Mouse (Mus musculus) liver, embryonic 14.5 days (tissue): ENCODE measurements around the gene Aldh3b2. TPM values are rescaled to one million over a fixed set of nuclear protein-coding genes. Genes with fewer than 3 reads are reported as not detected.

Experiments
- ATAC-seq: fragments of 200-750 bp; cut with Nextera tagmentation; 2 replicates; pipeline ENCODE4 v1.8.0; 2017; ENCODE audit warnings: moderate number of reproducible peaks, mild to moderate bottlenecking, moderate library complexity; ENCODE audit not compliant: insufficient read depth
- DNase-seq, 3 experiments: peaks; one replicate each; pipeline ENCODE4 v3.0.0-alpha.2; 2012 to 2013; ENCODE audit warnings: low read depth in 3 of 3, low spot score in 3 of 3
- H3K27ac ChIP-seq: fragments of 300-500 bp; sonication (generic); 2 replicates; pipeline ENCODE4 v1.5.1; 2014; ENCODE audit warnings: moderate library complexity, mild to moderate bottlenecking, control low read depth, inconsistent platforms
- H3K27me3 ChIP-seq: fragments of 300-500 bp; sonication (generic); 2 replicates; pipeline ENCODE4 v1.6.1; 2014; ENCODE audit warnings: mild to moderate bottlenecking, low read length, moderate library complexity; ENCODE audit not compliant: control insufficient read depth, insufficient read depth
- H3K36me3 ChIP-seq: fragments of 300-500 bp; sonication (generic); replicated peaks from 2 replicates; pipeline ENCODE4 v1.6.1; 2014; ENCODE audit warnings: low read depth; ENCODE audit not compliant: control insufficient read depth, insufficient read depth
- H3K4me1 ChIP-seq, 2 experiments: fragments of 200-500 bp in 1 of 2; fragments of 300-500 bp in 1 of 2; sonication (generic) in 1 of 2; replicated peaks; 2 replicates each; pipeline ENCODE4 v1.6.1; 2012 to 2014; ENCODE audit warnings: antibody characterized with exemption in 1 of 2, inconsistent platforms in 1 of 2, low read length in 1 of 2; ENCODE audit not compliant: control insufficient read depth in 2 of 2, insufficient read depth in 2 of 2
- H3K4me2 ChIP-seq: fragments of 300-500 bp; sonication (generic); 2 replicates; pipeline ENCODE4 v1.6.1; 2014; ENCODE audit warnings: low read depth, mild to moderate bottlenecking, control low read depth, moderate library complexity
- H3K4me3 ChIP-seq, 2 experiments: fragments of 200-500 bp in 1 of 2; fragments of 300-500 bp in 1 of 2; sonication (generic) in 1 of 2; 2 replicates each; pipeline ENCODE4 v1.5.1; 2012 to 2014; ENCODE audit warnings: low read depth in 2 of 2, low read length in 2 of 2, mild to moderate bottlenecking in 2 of 2, control low read depth in 1 of 2, inconsistent platforms in 1 of 2, moderate library complexity in 1 of 2; ENCODE audit not compliant: insufficient read depth in 1 of 2
- H3K9ac ChIP-seq: fragments of 300-500 bp; sonication (generic); replicated peaks from 2 replicates; pipeline ENCODE4 v1.6.1; 2014; ENCODE audit warnings: mild to moderate bottlenecking, control low read depth, moderate library complexity
- H3K9me3 ChIP-seq: fragments of 300-500 bp; sonication (generic); 2 replicates; pipeline ENCODE4 v1.6.1; 2016; ENCODE audit warnings: low read length, mixed read lengths; ENCODE audit not compliant: control insufficient read depth
- CTCF ChIP-seq: IDR thresholded peaks from 2 replicates; pipeline ENCODE4 v1.5.1; 2016; ENCODE audit warnings: antibody characterized with exemption, low read depth, control low read depth
- EP300 ChIP-seq: IDR thresholded peaks from 2 replicates; pipeline ENCODE4 v1.6.1; 2016; ENCODE audit warnings: antibody characterized with exemption, low read depth
- WGBS: fragments of 180-500 bp; shearing (Covaris S2); extraction: QIAGEN DNeasy Blood & Tissue Kit; methylation state at CpG from one replicate; pipeline ENCODE4 v1.1.7; 2014; ENCODE audit not compliant: insufficient replicate concordance; 5-methylcytosine and 5-hydroxymethylcytosine counted together
- polyA plus RNA-seq, 2 experiments: library from polyadenylated mRNA; depleted of rRNA in 1 of 2; stranded (reverse) in 1 of 2; unstranded in 1 of 2; fragments of >200 nt; fragmentation: Nextera tagmentation in 1 of 2; extraction: Ambion mirVana in 1 of 2; gene quantifications; 2 replicates each; pipeline versions ENCODE4 v1.2.1 to v1.2.3; 2012 to 2014

Aldh3b2 gene
- polyA plus RNA-seq, 2 experiments, result 0.33 to 0.48 TPM

- H3K4me2 ChIP-seq, result no peak overlapping the region
- H3K4me1 ChIP-seq, result peaks cover 22 to 30% of the 10 kb centered on the region in 2 experiments
- no peak for TF ChIP-seq EP300
- TF ChIP-seq CTCF, result no peak
- H3K27ac ChIP-seq, result no peak overlapping the region
- no peaks in the 10 kb centered on the region for H3K27me3 ChIP-seq
- H3K36me3 ChIP-seq, result no peaks in the 10 kb centered on the region
- WGBS, result 65% methylated on average over 10 of the region's 10 CpGs
- no peak overlapping the region for H3K4me3 ChIP-seq
- ATAC-seq (no peak), DNase-seq (no peak)
- no peaks in the 10 kb centered on the region for H3K9me3 ChIP-seq
- H3K9ac ChIP-seq, result no peak overlapping the region
Measured at GRCm38 (mm10) chr19:4017921-4018587, 45.9 kb downstream of the Aldh3b2 start.

- TF ChIP-seq EP300 (no peak), CTCF (peak; percentile 88)
- H3K27me3 ChIP-seq, result no peaks in the 10 kb centered on the region
- 34% methylated on average over 18 of the region's 18 CpGs for WGBS
- no peaks in the 10 kb centered on the region for H3K9me3 ChIP-seq
- ATAC-seq, result peak; percentile 71
- peak overlapping the region; percentile 22; the same call in 1 of the 2 replicates for H3K4me2 ChIP-seq
- H3K4me1 ChIP-seq, result peaks cover 15 to 24% of the 10 kb centered on the region in 2 experiments
- DNase-seq, result peak; percentile 62 to 69 (median 68)
- no peaks in the 10 kb centered on the region for H3K36me3 ChIP-seq
- H3K27ac ChIP-seq, result no peak overlapping the region
- H3K9ac ChIP-seq, result peak overlapping the region; percentile 16; the same call in 1 of the 2 replicates
- no peak overlapping the region for H3K4me3 ChIP-seq
Measured at GRCm38 (mm10) chr19:4018743-4019583, 46.8 kb downstream of the Aldh3b2 start.

GRCm38 (mm10) chr19:4023185-4023584, 51.1 kb downstream of the Aldh3b2 start:
- ATAC-seq (no peak), DNase-seq (no peak)
- no peak overlapping the region for H3K4me2 ChIP-seq
- no peaks in the 10 kb centered on the region for H3K36me3 ChIP-seq
- 46% methylated on average over 7 of the region's 7 CpGs for WGBS
- no peak overlapping the region for H3K9ac ChIP-seq
- no peaks in the 10 kb centered on the region for H3K27me3 ChIP-seq
- no peak for TF ChIP-seq EP300
- TF ChIP-seq CTCF, result no peak
- no peak overlapping the region for H3K27ac ChIP-seq
- H3K4me3 ChIP-seq, result no peak overlapping the region
- no peaks in the 10 kb centered on the region for H3K9me3 ChIP-seq
- H3K4me1 ChIP-seq, result peaks cover 0 to 11% of the 10 kb centered on the region in 2 experiments; a peak in 2 of 4 replicates

- ATAC-seq (no peak), DNase-seq (no peak)
- no peaks in the 10 kb centered on the region for H3K36me3 ChIP-seq
- no peak overlapping the region for H3K9ac ChIP-seq
- H3K4me2 ChIP-seq, result no peak overlapping the region
- no peak overlapping the region for H3K4me3 ChIP-seq
- peaks cover 0 to 1% of the 10 kb centered on the region in 2 experiments; a peak in 2 of 4 replicates for H3K4me1 ChIP-seq
- no peaks in the 10 kb centered on the region for H3K9me3 ChIP-seq
- H3K27ac ChIP-seq, result no peak overlapping the region
- TF ChIP-seq CTCF, result no peak
- no peak for TF ChIP-seq EP300
- no peaks in the 10 kb centered on the region for H3K27me3 ChIP-seq
Measured at GRCm38 (mm10) chr19:4027576-4027975, 55.4 kb downstream of the Aldh3b2 start.

Other genes starting within 250 kb of the Aldh3b2 start
Only the 30 nearest of the 31 such genes appear.
- 4.1 and 6.3 TPM in 2 replicates for gene Kmt5b, start 204.9 kb upstream of the Aldh3b2 start, polyA plus RNA-seq (2012; rRNA removed)
- gene Kmt5b, start 204.9 kb upstream of the Aldh3b2 start, polyA plus RNA-seq (2014; fragmentation: Nextera tagmentation; extraction: Ambion mirVana), result 5.0 and 5.4 TPM in 2 replicates
- 13.2 and 17.0 TPM in 2 replicates for gene Chka, start 120.6 kb upstream of the Aldh3b2 start, polyA plus RNA-seq (2012; rRNA removed)
- 10.3 and 13.1 TPM in 2 replicates for gene Chka, start 120.6 kb upstream of the Aldh3b2 start, polyA plus RNA-seq (2014; fragmentation: Nextera tagmentation; extraction: Ambion mirVana)
- 47.1 and 48.6 TPM in 2 replicates for gene Tcirg1, start 65.2 kb upstream of the Aldh3b2 start, polyA plus RNA-seq (2012; rRNA removed)
- gene Tcirg1, start 65.2 kb upstream of the Aldh3b2 start, polyA plus RNA-seq (2014; fragmentation: Nextera tagmentation; extraction: Ambion mirVana), result 15.4 and 15.6 TPM in 2 replicates
- gene Ndufs8, start 59.6 kb upstream of the Aldh3b2 start, polyA plus RNA-seq (2012; rRNA removed), result 118 and 126 TPM in 2 replicates
- 209 and 219 TPM in 2 replicates for gene Ndufs8, start 59.6 kb upstream of the Aldh3b2 start, polyA plus RNA-seq (2014; fragmentation: Nextera tagmentation; extraction: Ambion mirVana)
- 3.3 and 3.6 TPM in 2 replicates for gene Aldh3b1, start 42.5 kb upstream of the Aldh3b2 start, polyA plus RNA-seq (2012; rRNA removed)
- 4.9 and 5.3 TPM in 2 replicates for gene Aldh3b1, start 42.5 kb upstream of the Aldh3b2 start, polyA plus RNA-seq (2014; fragmentation: Nextera tagmentation; extraction: Ambion mirVana)
- gene Unc93b1, start 37.1 kb upstream of the Aldh3b2 start, polyA plus RNA-seq (2012; rRNA removed), result 19.8 and 22.8 TPM in 2 replicates
- 14.7 and 15.1 TPM in 2 replicates for gene Unc93b1, start 37.1 kb upstream of the Aldh3b2 start, polyA plus RNA-seq (2014; fragmentation: Nextera tagmentation; extraction: Ambion mirVana)
- 0.02 and 0.04 TPM in 2 replicates for gene Aldh3b3, start 13.7 kb upstream of the Aldh3b2 start, polyA plus RNA-seq (2012; rRNA removed)
- not detected in 2 replicates for gene Aldh3b3, start 13.7 kb upstream of the Aldh3b2 start, polyA plus RNA-seq (2014; fragmentation: Nextera tagmentation; extraction: Ambion mirVana)
- 10.8 and 11.1 TPM in 2 replicates for gene Acy3, start 14.2 kb downstream of the Aldh3b2 start, polyA plus RNA-seq (2012; rRNA removed)
- gene Acy3, start 14.2 kb downstream of the Aldh3b2 start, polyA plus RNA-seq (2014; fragmentation: Nextera tagmentation; extraction: Ambion mirVana), result 9.1 and 9.5 TPM in 2 replicates
- gene Tbx10, start 20.4 kb downstream of the Aldh3b2 start, polyA plus RNA-seq (2012; rRNA removed), result 0.37 and 0.50 TPM in 2 replicates
- gene Tbx10, start 20.4 kb downstream of the Aldh3b2 start, polyA plus RNA-seq (2014; fragmentation: Nextera tagmentation; extraction: Ambion mirVana), result 0.28 and 0.30 TPM in 2 replicates
- 2.1 and 2.9 TPM in 2 replicates for gene Nudt8, start 28.3 kb downstream of the Aldh3b2 start, polyA plus RNA-seq (2012; rRNA removed)
- gene Nudt8, start 28.3 kb downstream of the Aldh3b2 start, polyA plus RNA-seq (2014; fragmentation: Nextera tagmentation; extraction: Ambion mirVana), result 14.2 and 15.2 TPM in 2 replicates
- 0.65 and 0.73 TPM in 2 replicates for gene Gm49405, start 28.3 kb downstream of the Aldh3b2 start, polyA plus RNA-seq (2012; rRNA removed)
- gene Gm49405, start 28.3 kb downstream of the Aldh3b2 start, polyA plus RNA-seq (2014; fragmentation: Nextera tagmentation; extraction: Ambion mirVana), result 0.25 and 0.33 TPM in 2 replicates
- gene Doc2g, start 31.0 kb downstream of the Aldh3b2 start, polyA plus RNA-seq (2012; rRNA removed), result 1.8 and 2.2 TPM in 2 replicates
- 0.25 and 0.45 TPM in 2 replicates for gene Doc2g, start 31.0 kb downstream of the Aldh3b2 start, polyA plus RNA-seq (2014; fragmentation: Nextera tagmentation; extraction: Ambion mirVana)
- 67.5 and 84.8 TPM in 2 replicates for gene Ndufv1, start 40.5 kb downstream of the Aldh3b2 start, polyA plus RNA-seq (2012; rRNA removed)
- 159 and 168 TPM in 2 replicates for gene Ndufv1, start 40.5 kb downstream of the Aldh3b2 start, polyA plus RNA-seq (2014; fragmentation: Nextera tagmentation; extraction: Ambion mirVana)
- gene Gstp1, start 65.7 kb downstream of the Aldh3b2 start, polyA plus RNA-seq (2012; rRNA removed), result 230 and 274 TPM in 2 replicates
- 511 and 557 TPM in 2 replicates for gene Gstp1, start 65.7 kb downstream of the Aldh3b2 start, polyA plus RNA-seq (2014; fragmentation: Nextera tagmentation; extraction: Ambion mirVana)
- gene Gstp2, start 73.7 kb downstream of the Aldh3b2 start, polyA plus RNA-seq (2012; rRNA removed), result 6.6 and 7.9 TPM in 2 replicates
- gene Gstp2, start 73.7 kb downstream of the Aldh3b2 start, polyA plus RNA-seq (2014; fragmentation: Nextera tagmentation; extraction: Ambion mirVana), result 6.9 and 7.3 TPM in 2 replicates
- gene Gstp3, start 87.2 kb downstream of the Aldh3b2 start, polyA plus RNA-seq (2012; rRNA removed), result 78.5 and 87.0 TPM in 2 replicates
- gene Gstp3, start 87.2 kb downstream of the Aldh3b2 start, polyA plus RNA-seq (2014; fragmentation: Nextera tagmentation; extraction: Ambion mirVana), result 65.7 and 69.6 TPM in 2 replicates
- gene Cabp2, start 109.2 kb downstream of the Aldh3b2 start, polyA plus RNA-seq (2012; rRNA removed), result 0.16 and 0.17 TPM in 2 replicates
- 0.20 and 0.44 TPM in 2 replicates for gene Cabp2, start 109.2 kb downstream of the Aldh3b2 start, polyA plus RNA-seq (2014; fragmentation: Nextera tagmentation; extraction: Ambion mirVana)
- gene Cdk2ap2, start 124.9 kb downstream of the Aldh3b2 start, polyA plus RNA-seq (2012; rRNA removed), result 52.5 and 64.8 TPM in 2 replicates
- 99.9 and 101 TPM in 2 replicates for gene Cdk2ap2, start 124.9 kb downstream of the Aldh3b2 start, polyA plus RNA-seq (2014; fragmentation: Nextera tagmentation; extraction: Ambion mirVana)
- 6.1 and 7.1 TPM in 2 replicates for gene Pitpnm1, start 127.7 kb downstream of the Aldh3b2 start, polyA plus RNA-seq (2012; rRNA removed)
- gene Pitpnm1, start 127.7 kb downstream of the Aldh3b2 start, polyA plus RNA-seq (2014; fragmentation: Nextera tagmentation; extraction: Ambion mirVana), result 3.4 TPM in 2 replicates
- gene Aip, start 153.5 kb downstream of the Aldh3b2 start, polyA plus RNA-seq (2012; rRNA removed), result 28.8 and 33.2 TPM in 2 replicates
- gene Aip, start 153.5 kb downstream of the Aldh3b2 start, polyA plus RNA-seq (2014; fragmentation: Nextera tagmentation; extraction: Ambion mirVana), result 29.4 TPM in 2 replicates
- not detected in 2 replicates for gene Gpr152, start 167.5 kb downstream of the Aldh3b2 start, polyA plus RNA-seq (2012; rRNA removed)
- not detected in 2 replicates for gene Gpr152, start 167.5 kb downstream of the Aldh3b2 start, polyA plus RNA-seq (2014; fragmentation: Nextera tagmentation; extraction: Ambion mirVana)
- gene Cabp4, start 171.7 kb downstream of the Aldh3b2 start, polyA plus RNA-seq (2012; rRNA removed), result 0.03 and 0.15 TPM in 2 replicates
- gene Cabp4, start 171.7 kb downstream of the Aldh3b2 start, polyA plus RNA-seq (2014; fragmentation: Nextera tagmentation; extraction: Ambion mirVana), result not detected in 2 replicates
- gene Coro1b, start 176.3 kb downstream of the Aldh3b2 start, polyA plus RNA-seq (2012; rRNA removed), result 57.5 and 59.2 TPM in 2 replicates
- 57.5 and 62.2 TPM in 2 replicates for gene Coro1b, start 176.3 kb downstream of the Aldh3b2 start, polyA plus RNA-seq (2014; fragmentation: Nextera tagmentation; extraction: Ambion mirVana)
- 12.5 and 16.3 TPM in 2 replicates for gene Ptprcap, start 181.3 kb downstream of the Aldh3b2 start, polyA plus RNA-seq (2012; rRNA removed)
- 14.4 and 17.0 TPM in 2 replicates for gene Ptprcap, start 181.3 kb downstream of the Aldh3b2 start, polyA plus RNA-seq (2014; fragmentation: Nextera tagmentation; extraction: Ambion mirVana)
- gene Rps6kb2, start 191.0 kb downstream of the Aldh3b2 start, polyA plus RNA-seq (2012; rRNA removed), result 17.2 and 19.2 TPM in 2 replicates
- 19.5 and 19.9 TPM in 2 replicates for gene Rps6kb2, start 191.0 kb downstream of the Aldh3b2 start, polyA plus RNA-seq (2014; fragmentation: Nextera tagmentation; extraction: Ambion mirVana)
- 0.32 and 0.44 TPM in 2 replicates for gene Carns1, start 203.2 kb downstream of the Aldh3b2 start, polyA plus RNA-seq (2012; rRNA removed)
- 0.18 and 0.71 TPM in 2 replicates for gene Carns1, start 203.2 kb downstream of the Aldh3b2 start, polyA plus RNA-seq (2014; fragmentation: Nextera tagmentation; extraction: Ambion mirVana)
- 2.6 TPM in 2 replicates for gene Tbc1d10c, start 219.0 kb downstream of the Aldh3b2 start, polyA plus RNA-seq (2012; rRNA removed)
- gene Tbc1d10c, start 219.0 kb downstream of the Aldh3b2 start, polyA plus RNA-seq (2014; fragmentation: Nextera tagmentation; extraction: Ambion mirVana), result 2.5 and 4.0 TPM in 2 replicates
- gene Ppp1ca, start 219.7 kb downstream of the Aldh3b2 start, polyA plus RNA-seq (2012; rRNA removed), result 203 and 214 TPM in 2 replicates
- 432 and 447 TPM in 2 replicates for gene Ppp1ca, start 219.7 kb downstream of the Aldh3b2 start, polyA plus RNA-seq (2014; fragmentation: Nextera tagmentation; extraction: Ambion mirVana)
- 20.8 and 21.4 TPM in 2 replicates for gene Rad9a, start 229.3 kb downstream of the Aldh3b2 start, polyA plus RNA-seq (2012; rRNA removed)
- gene Rad9a, start 229.3 kb downstream of the Aldh3b2 start, polyA plus RNA-seq (2014; fragmentation: Nextera tagmentation; extraction: Ambion mirVana), result 14.3 and 16.8 TPM in 2 replicates
- gene Clcf1, start 241.9 kb downstream of the Aldh3b2 start, polyA plus RNA-seq (2012; rRNA removed), result 1.1 TPM in 2 replicates
- gene Clcf1, start 241.9 kb downstream of the Aldh3b2 start, polyA plus RNA-seq (2014; fragmentation: Nextera tagmentation; extraction: Ambion mirVana), result 0.42 and 0.43 TPM in 2 replicates